Mouse (Mus musculus): ENCODE measurements around the gene Triap1. TPM values are rescaled to one million over a fixed set of nuclear protein-coding genes. Genes with fewer than 3 reads are reported as not detected.
A peak's percentile ranks its signal among the peaks of the same experiment; 100 is the strongest.

Triap1 gene
- polyA plus RNA-seq, 1 experiment from 2014 or later, result 60.9 TPM

GRCm38 (mm10) chr5:115327610-115328548 is 13.1 kb upstream of the Triap1 start:
- Histone ChIP-seq H3K27me3 (ENCODE audit: control insufficient read depth, insufficient read depth, low read length) (no peaks in the 10 kb centered on the region), H3K9me3 (replicated peaks; ENCODE audit: control insufficient read depth, low read length) (no peaks in the 10 kb centered on the region), H3K27ac (ENCODE audit: low read length) (peak overlapping the region; percentile 85), H3K9ac (ENCODE audit: low read length) (peak overlapping the region; percentile 95), H3K36me3 (ENCODE audit: control insufficient read depth, insufficient read depth, low read length) (0 out of 2 replicates have a peak, but pooled peaks cover 1% of the 10 kb centered on the region), H3K4me2 (ENCODE audit: low read depth, low read length) (peak overlapping the region; percentile 74), H3K4me1 (ENCODE audit: control insufficient read depth, insufficient read depth, low read length) (peaks cover 20% of the 10 kb centered on the region), H3K4me3 (replicated peaks; ENCODE audit: low read length) (peak overlapping the region; percentile 94)
- WGBS, result under 1% methylated on average over 55 of the region's 55 CpGs
- ATAC-seq (ENCODE audit: insufficient read depth, low FRiP score), result peak; percentile 14; the same call in 1 of the 2 replicates

GRCm38 (mm10) chr5:115330955-115331354 is 10.1 kb upstream of the Triap1 start:
- Histone ChIP-seq H3K4me2 (ENCODE audit: low read depth, low read length) (no peak overlapping the region), H3K9me3 (replicated peaks; ENCODE audit: control insufficient read depth, low read length) (no peaks in the 10 kb centered on the region), H3K4me3 (replicated peaks; ENCODE audit: low read length) (no peak overlapping the region), H3K4me1 (ENCODE audit: control insufficient read depth, insufficient read depth, low read length) (peaks cover 16% of the 10 kb centered on the region), H3K9ac (ENCODE audit: low read length) (no peak overlapping the region), H3K27ac (ENCODE audit: low read length) (no peak overlapping the region), H3K27me3 (ENCODE audit: control insufficient read depth, insufficient read depth, low read length) (no peaks in the 10 kb centered on the region), H3K36me3 (ENCODE audit: control insufficient read depth, insufficient read depth, low read length) (peaks cover 11% of the 10 kb centered on the region)
- WGBS, result 80% methylated on average over 9 of the region's 9 CpGs
- no peak for ATAC-seq (ENCODE audit: insufficient read depth, low FRiP score)

GRCm38 (mm10) chr5:115333626-115334025 is 7.4 kb upstream of the Triap1 start:
- Histone ChIP-seq H3K27me3 (ENCODE audit: control insufficient read depth, insufficient read depth, low read length) (no peaks in the 10 kb centered on the region), H3K4me1 (ENCODE audit: control insufficient read depth, insufficient read depth, low read length) (peaks cover 9% of the 10 kb centered on the region), H3K9me3 (replicated peaks; ENCODE audit: control insufficient read depth, low read length) (no peaks in the 10 kb centered on the region), H3K4me3 (replicated peaks; ENCODE audit: low read length) (no peak overlapping the region), H3K27ac (ENCODE audit: low read length) (no peak overlapping the region), H3K9ac (ENCODE audit: low read length) (no peak overlapping the region), H3K4me2 (ENCODE audit: low read depth, low read length) (no peak overlapping the region), H3K36me3 (ENCODE audit: control insufficient read depth, insufficient read depth, low read length) (peaks cover 11% of the 10 kb centered on the region)
- peak; percentile 49; the same call in 1 of the 2 replicates for ATAC-seq (ENCODE audit: insufficient read depth, low FRiP score)
- 75% methylated on average over 3 of the region's 3 CpGs for WGBS

- ATAC-seq (ENCODE audit: insufficient read depth, low FRiP score), result no peak
- WGBS, result 17% methylated on average over 7 of the region's 7 CpGs
- H3K27me3 ChIP-seq (ENCODE audit: control insufficient read depth, insufficient read depth, low read length), result no peaks in the 10 kb centered on the region
- H3K4me3 ChIP-seq (replicated peaks; ENCODE audit: low read length), result peak overlapping the region; percentile 81
- no peaks in the 10 kb centered on the region for H3K9me3 ChIP-seq (replicated peaks; ENCODE audit: control insufficient read depth, low read length)
- H3K9ac ChIP-seq (ENCODE audit: low read length), result peak overlapping the region; percentile 2; the same call in 1 of the 2 replicates
- peak overlapping the region; percentile 72 for H3K4me2 ChIP-seq (ENCODE audit: low read depth, low read length)
- H3K4me1 ChIP-seq (ENCODE audit: control insufficient read depth, insufficient read depth, low read length), result peaks cover 10% of the 10 kb centered on the region
- H3K36me3 ChIP-seq (ENCODE audit: control insufficient read depth, insufficient read depth, low read length), result peaks cover 12% of the 10 kb centered on the region
- no peak overlapping the region for H3K27ac ChIP-seq (ENCODE audit: low read length)
Observed at GRCm38 (mm10) chr5:115340007-115340406, 1.0 kb upstream of the Triap1 start.

GRCm38 (mm10) chr5:115341314-115342165 is 515 bp downstream of the Triap1 start:
- Histone ChIP-seq H3K36me3 (ENCODE audit: control insufficient read depth, insufficient read depth, low read length) (peaks cover 15% of the 10 kb centered on the region), H3K4me2 (ENCODE audit: low read depth, low read length) (peak overlapping the region; percentile 72), H3K9ac (ENCODE audit: low read length) (peak overlapping the region; percentile 91), H3K27ac (ENCODE audit: low read length) (no peak overlapping the region), H3K4me1 (ENCODE audit: control insufficient read depth, insufficient read depth, low read length) (peaks cover 10% of the 10 kb centered on the region), H3K9me3 (replicated peaks; ENCODE audit: control insufficient read depth, low read length) (no peaks in the 10 kb centered on the region), H3K27me3 (ENCODE audit: control insufficient read depth, insufficient read depth, low read length) (no peaks in the 10 kb centered on the region), H3K4me3 (replicated peaks; ENCODE audit: low read length) (peak overlapping the region; percentile 81)
- ATAC-seq (ENCODE audit: insufficient read depth, low FRiP score), result no peak; the same call in 1 of the 2 replicates
- 10% methylated on average over 36 of the region's 36 CpGs for WGBS

GRCm38 (mm10) chr5:115347564-115347963 is 6.5 kb downstream of the Triap1 start:
- peak overlapping the region; percentile 66 for H3K4me3 ChIP-seq (replicated peaks; ENCODE audit: low read length)
- H3K9ac ChIP-seq (ENCODE audit: low read length), result peak overlapping the region; percentile 91
- peaks cover 6% of the 10 kb centered on the region; the same call in 1 of the 2 replicates for H3K4me1 ChIP-seq (ENCODE audit: control insufficient read depth, insufficient read depth, low read length)
- H3K4me2 ChIP-seq (ENCODE audit: low read depth, low read length), result peak overlapping the region; percentile 77
- H3K27ac ChIP-seq (ENCODE audit: low read length), result no peak overlapping the region
- peaks cover 15% of the 10 kb centered on the region for H3K36me3 ChIP-seq (ENCODE audit: control insufficient read depth, insufficient read depth, low read length)
- no peaks in the 10 kb centered on the region for H3K27me3 ChIP-seq (ENCODE audit: control insufficient read depth, insufficient read depth, low read length)
- 1% methylated on average over 5 of the region's 5 CpGs for WGBS
- H3K9me3 ChIP-seq (replicated peaks; ENCODE audit: control insufficient read depth, low read length), result no peaks in the 10 kb centered on the region
- ATAC-seq (ENCODE audit: insufficient read depth, low FRiP score), result peak; percentile 38

GRCm38 (mm10) chr5:115348546-115349224 is 7.7 kb downstream of the Triap1 start, which contains the start of gene Cox6a1:
TSS of gene Cox6a1 (minus strand) at chr5:115348981.
- no peaks in the 10 kb centered on the region for H3K9me3 ChIP-seq (replicated peaks; ENCODE audit: control insufficient read depth, low read length)
- H3K36me3 ChIP-seq (ENCODE audit: control insufficient read depth, insufficient read depth, low read length), result peaks cover 15% of the 10 kb centered on the region; the same call in 1 of the 2 replicates
- H3K9ac ChIP-seq (ENCODE audit: low read length), result peak within 1 kb of the TSS; percentile 91
- WGBS, result under 1% methylated on average over 74 of the region's 74 CpGs
- H3K4me1 ChIP-seq (ENCODE audit: control insufficient read depth, insufficient read depth, low read length), result peaks cover 6% of the 10 kb centered on the region; the same call in 1 of the 2 replicates
- ATAC-seq (ENCODE audit: insufficient read depth, low FRiP score), result peak; percentile 95
- peak within 1 kb of the TSS; percentile 72 for H3K27ac ChIP-seq (ENCODE audit: low read length)
- H3K4me3 ChIP-seq (replicated peaks; ENCODE audit: low read length), result peak within 1 kb of the TSS; percentile 66
- no peaks in the 10 kb centered on the region for H3K27me3 ChIP-seq (ENCODE audit: control insufficient read depth, insufficient read depth, low read length)
- H3K4me2 ChIP-seq (ENCODE audit: low read depth, low read length), result peak within 1 kb of the TSS; percentile 87

GRCm38 (mm10) chr5:115349225-115349555 is 8.2 kb downstream of the Triap1 start:
- ATAC-seq (ENCODE audit: insufficient read depth, low FRiP score), result peak; percentile 27; the same call in 1 of the 2 replicates
- Histone ChIP-seq H3K36me3 (ENCODE audit: control insufficient read depth, insufficient read depth, low read length) (peaks cover 11% of the 10 kb centered on the region; the same call in 1 of the 2 replicates), H3K27me3 (ENCODE audit: control insufficient read depth, insufficient read depth, low read length) (no peaks in the 10 kb centered on the region), H3K9me3 (replicated peaks; ENCODE audit: control insufficient read depth, low read length) (no peaks in the 10 kb centered on the region), H3K9ac (ENCODE audit: low read length) (peak overlapping the region; percentile 74), H3K4me2 (ENCODE audit: low read depth, low read length) (peak overlapping the region; percentile 87), H3K27ac (ENCODE audit: low read length) (peak overlapping the region; percentile 72), H3K4me3 (replicated peaks; ENCODE audit: low read length) (peak overlapping the region; percentile 66), H3K4me1 (ENCODE audit: control insufficient read depth, insufficient read depth, low read length) (peaks cover 6% of the 10 kb centered on the region; the same call in 1 of the 2 replicates)
- under 1% methylated on average over 18 of the region's 18 CpGs for WGBS
